Mouse (Mus musculus): ENCODE measurements around the gene Adamtsl4. TPM values are rescaled to one million over a fixed set of nuclear protein-coding genes. Genes with fewer than 3 reads are reported as not detected.

The Adamtsl4 gene
- polyA plus RNA-seq, 1 experiment from 2014 or later = 0.48 TPM

- H3K9me3 ChIP-seq (ENCODE audit: control insufficient read depth, low read length) = no peaks in the 10 kb centered on the region
- no peak overlapping the region for H3K4me3 ChIP-seq (replicated peaks; ENCODE audit: low read length)
- H3K27ac ChIP-seq (ENCODE audit: low read length) = no peak overlapping the region
- no peak overlapping the region for H3K9ac ChIP-seq (replicated peaks; ENCODE audit: low read depth, low read length)
- H3K4me1 ChIP-seq (replicated peaks; ENCODE audit: control insufficient read depth, insufficient read depth, low read length) = peaks cover 8% of the 10 kb centered on the region
- H3K4me2 ChIP-seq (ENCODE audit: low read length) = no peak overlapping the region
- 94% methylated on average over 3 of the region's 3 CpGs for WGBS
- no peaks in the 10 kb centered on the region for H3K36me3 ChIP-seq (ENCODE audit: control insufficient read depth, insufficient read depth)
- no peak for ATAC-seq
- no peaks in the 10 kb centered on the region for H3K27me3 ChIP-seq (replicated peaks; ENCODE audit: control insufficient read depth, insufficient read depth, low read length)
Observed at GRCm38 (mm10) chr3:95703276-95703675, 15.6 kb upstream of the Adamtsl4 start.

GRCm38 (mm10) chr3:95701877-95702540 lies 14.3 kb upstream of the Adamtsl4 start:
- Histone ChIP-seq H3K9ac (replicated peaks; ENCODE audit: low read depth, low read length) (peak overlapping the region; percentile 45), H3K9me3 (ENCODE audit: control insufficient read depth, low read length) (no peaks in the 10 kb centered on the region)
- 4% methylated on average over 24 of the region's 24 CpGs for WGBS

DNA sequence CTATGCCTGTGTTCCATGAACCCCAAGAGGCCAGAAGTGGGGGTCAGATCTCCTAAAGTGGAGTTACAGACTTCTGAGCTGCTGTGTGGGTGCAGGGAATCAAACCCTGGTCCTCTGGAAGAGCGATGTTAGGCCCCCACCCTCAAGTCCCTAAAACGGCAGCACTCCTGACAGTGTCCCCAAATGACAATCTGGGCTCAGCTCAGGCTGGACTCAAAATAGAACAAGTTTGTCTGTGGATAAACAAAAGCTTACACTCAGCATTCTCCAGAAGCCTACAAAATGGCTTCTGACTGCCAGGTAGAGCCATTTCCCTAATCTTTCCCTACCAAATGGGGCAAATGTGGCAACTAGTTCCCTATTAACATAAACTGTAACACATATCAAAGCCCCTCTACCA lies 13.4 kb upstream of the Adamtsl4 start:
- H3K9ac ChIP-seq (replicated peaks; ENCODE audit: low read depth, low read length) = no peak overlapping the region
- H3K4me2 ChIP-seq (ENCODE audit: low read length) = no peak overlapping the region
- no peak for ATAC-seq
- no peak overlapping the region for H3K27ac ChIP-seq (ENCODE audit: low read length)
- WGBS = 84% methylated on average over 2 of the region's 2 CpGs
- no peak overlapping the region for H3K4me3 ChIP-seq (replicated peaks; ENCODE audit: low read length)
- H3K27me3 ChIP-seq (replicated peaks; ENCODE audit: control insufficient read depth, insufficient read depth, low read length) = no peaks in the 10 kb centered on the region
- no peaks in the 10 kb centered on the region for H3K36me3 ChIP-seq (ENCODE audit: control insufficient read depth, insufficient read depth)
- H3K4me1 ChIP-seq (replicated peaks; ENCODE audit: control insufficient read depth, insufficient read depth, low read length) = peaks cover 8% of the 10 kb centered on the region
- H3K9me3 ChIP-seq (ENCODE audit: control insufficient read depth, low read length) = no peaks in the 10 kb centered on the region

More at GRCm38 (mm10) chr3:95701877-95702540, 14.3 kb upstream of the Adamtsl4 start:
- Histone ChIP-seq H3K4me2 (ENCODE audit: low read length) (peak overlapping the region; percentile 53), H3K27me3 (replicated peaks; ENCODE audit: control insufficient read depth, insufficient read depth, low read length) (no peaks in the 10 kb centered on the region), H3K4me1 (replicated peaks; ENCODE audit: control insufficient read depth, insufficient read depth, low read length) (peaks cover 8% of the 10 kb centered on the region), H3K36me3 (ENCODE audit: control insufficient read depth, insufficient read depth) (no peaks in the 10 kb centered on the region), H3K4me3 (replicated peaks; ENCODE audit: low read length) (peak overlapping the region; percentile 26), H3K27ac (ENCODE audit: low read length) (no peak overlapping the region)
- peak; percentile 86 for ATAC-seq

DNA sequence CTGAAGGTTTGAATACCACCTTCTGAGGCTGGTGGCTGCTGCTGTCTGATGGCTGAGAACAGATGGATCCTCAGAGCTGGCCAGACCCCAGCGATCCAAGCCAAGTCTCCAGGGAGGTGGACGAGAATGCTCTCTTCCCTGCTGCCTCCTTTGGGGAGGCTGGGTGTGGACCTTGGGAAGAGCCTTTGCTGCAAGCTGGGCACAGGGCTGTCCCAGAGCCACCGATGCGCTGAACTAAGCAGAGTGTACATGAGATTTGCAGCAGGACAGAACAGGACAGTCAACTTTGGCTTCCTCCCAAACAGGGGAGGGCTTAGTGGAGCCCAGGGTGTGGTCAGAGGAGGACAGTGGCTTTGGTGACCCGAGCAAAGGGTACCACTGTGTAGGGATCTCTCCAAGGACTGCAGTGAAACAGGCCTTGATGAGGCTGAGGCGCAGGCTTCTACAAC lies 12.5 kb upstream of the Adamtsl4 start:
- ATAC-seq = no peak
- Histone ChIP-seq H3K4me2 (ENCODE audit: low read length) (no peak overlapping the region), H3K4me3 (replicated peaks; ENCODE audit: low read length) (no peak overlapping the region), H3K4me1 (replicated peaks; ENCODE audit: control insufficient read depth, insufficient read depth, low read length) (peaks cover 8% of the 10 kb centered on the region), H3K36me3 (ENCODE audit: control insufficient read depth, insufficient read depth) (no peaks in the 10 kb centered on the region), H3K27ac (ENCODE audit: low read length) (no peak overlapping the region), H3K9me3 (ENCODE audit: control insufficient read depth, low read length) (no peaks in the 10 kb centered on the region), H3K9ac (replicated peaks; ENCODE audit: low read depth, low read length) (no peak overlapping the region), H3K27me3 (replicated peaks; ENCODE audit: control insufficient read depth, insufficient read depth, low read length) (no peaks in the 10 kb centered on the region)
- WGBS = 70% methylated on average over 6 of the region's 6 CpGs

DNA sequence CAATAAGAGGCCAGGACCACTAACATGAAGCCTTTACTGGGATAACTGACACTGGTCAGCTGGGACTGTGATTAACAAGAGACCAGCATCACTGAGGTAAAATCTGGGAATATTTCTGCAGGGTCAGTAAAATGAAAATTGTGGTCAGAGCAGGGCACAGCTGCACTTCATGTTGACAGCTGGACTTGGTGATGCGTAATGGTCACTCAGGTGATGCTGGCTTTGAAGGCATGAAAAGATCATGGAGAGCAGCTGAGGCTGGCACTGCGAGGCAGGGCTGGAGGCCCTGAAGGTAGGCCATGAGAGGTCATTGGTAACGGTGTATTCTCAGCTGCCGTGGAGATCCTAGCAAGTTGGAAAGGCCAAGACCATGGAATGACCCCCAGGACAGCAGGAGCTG lies 10.6 kb upstream of the Adamtsl4 start:
- no peak for ATAC-seq
- Histone ChIP-seq H3K27me3 (replicated peaks; ENCODE audit: control insufficient read depth, insufficient read depth, low read length) (no peaks in the 10 kb centered on the region), H3K4me3 (replicated peaks; ENCODE audit: low read length) (no peak overlapping the region), H3K4me2 (ENCODE audit: low read length) (no peak overlapping the region), H3K4me1 (replicated peaks; ENCODE audit: control insufficient read depth, insufficient read depth, low read length) (peaks cover 8% of the 10 kb centered on the region), H3K36me3 (ENCODE audit: control insufficient read depth, insufficient read depth) (no peaks in the 10 kb centered on the region), H3K9me3 (ENCODE audit: control insufficient read depth, low read length) (no peaks in the 10 kb centered on the region), H3K9ac (replicated peaks; ENCODE audit: low read depth, low read length) (no peak overlapping the region), H3K27ac (ENCODE audit: low read length) (no peak overlapping the region)
- WGBS = 94% methylated on average over 4 of the region's 4 CpGs

DNA sequence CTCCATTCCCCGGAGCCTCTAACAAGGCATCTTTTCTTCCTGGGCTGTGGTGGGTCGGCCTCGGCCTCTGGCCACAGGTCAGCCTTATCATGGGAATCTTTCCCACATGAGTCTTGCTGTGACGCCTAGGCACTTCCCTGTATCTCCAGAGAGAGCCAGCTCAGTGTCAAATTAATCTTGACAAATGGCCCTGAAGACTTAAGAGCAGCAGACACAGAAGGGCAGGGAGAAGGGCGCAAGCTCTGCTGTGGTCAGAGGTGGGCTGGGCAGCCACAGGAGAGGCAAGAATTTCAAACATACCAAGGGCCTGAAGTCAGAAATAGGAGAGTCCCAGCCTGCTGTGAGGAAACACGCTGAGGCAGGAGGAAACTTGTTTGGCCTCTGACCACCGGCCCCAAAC lies 8.6 kb upstream of the Adamtsl4 start:
- Histone ChIP-seq H3K9me3 (ENCODE audit: control insufficient read depth, low read length) (no peaks in the 10 kb centered on the region), H3K27me3 (replicated peaks; ENCODE audit: control insufficient read depth, insufficient read depth, low read length) (no peaks in the 10 kb centered on the region), H3K4me1 (replicated peaks; ENCODE audit: control insufficient read depth, insufficient read depth, low read length) (no peaks in the 10 kb centered on the region), H3K9ac (replicated peaks; ENCODE audit: low read depth, low read length) (no peak overlapping the region), H3K4me3 (replicated peaks; ENCODE audit: low read length) (no peak overlapping the region), H3K36me3 (ENCODE audit: control insufficient read depth, insufficient read depth) (no peaks in the 10 kb centered on the region), H3K27ac (ENCODE audit: low read length) (no peak overlapping the region), H3K4me2 (ENCODE audit: low read length) (no peak overlapping the region)
- 57% methylated on average over 7 of the region's 7 CpGs for WGBS
- no peak for ATAC-seq

DNA sequence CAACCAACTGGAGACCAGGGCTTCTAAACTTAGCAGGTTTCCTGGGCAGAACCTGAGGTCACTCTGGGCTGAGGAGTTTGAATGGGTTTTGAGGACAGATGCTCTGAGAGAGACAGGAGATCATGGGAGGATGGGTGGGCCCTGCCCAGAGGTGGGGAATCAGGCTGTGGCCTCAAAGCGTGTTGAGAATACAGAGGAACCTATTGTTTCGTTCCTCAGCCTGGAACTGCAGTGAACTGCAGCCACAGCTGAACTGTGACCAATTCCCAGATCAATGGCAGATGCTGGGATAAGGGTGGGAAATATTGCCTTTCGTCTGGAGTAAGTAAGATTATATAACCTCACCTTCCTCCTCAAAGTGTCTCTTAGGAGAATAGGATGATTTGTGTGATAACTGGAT lies 8.1 kb upstream of the Adamtsl4 start:
- Histone ChIP-seq H3K4me3 (replicated peaks; ENCODE audit: low read length) (no peak overlapping the region), H3K27me3 (replicated peaks; ENCODE audit: control insufficient read depth, insufficient read depth, low read length) (no peaks in the 10 kb centered on the region), H3K9me3 (ENCODE audit: control insufficient read depth, low read length) (no peaks in the 10 kb centered on the region), H3K9ac (replicated peaks; ENCODE audit: low read depth, low read length) (no peak overlapping the region), H3K36me3 (ENCODE audit: control insufficient read depth, insufficient read depth) (no peaks in the 10 kb centered on the region), H3K27ac (ENCODE audit: low read length) (no peak overlapping the region), H3K4me2 (ENCODE audit: low read length) (no peak overlapping the region), H3K4me1 (replicated peaks; ENCODE audit: control insufficient read depth, insufficient read depth, low read length) (no peaks in the 10 kb centered on the region)
- 81% methylated on average over 3 of the region's 3 CpGs for WGBS
- ATAC-seq = no peak

DNA sequence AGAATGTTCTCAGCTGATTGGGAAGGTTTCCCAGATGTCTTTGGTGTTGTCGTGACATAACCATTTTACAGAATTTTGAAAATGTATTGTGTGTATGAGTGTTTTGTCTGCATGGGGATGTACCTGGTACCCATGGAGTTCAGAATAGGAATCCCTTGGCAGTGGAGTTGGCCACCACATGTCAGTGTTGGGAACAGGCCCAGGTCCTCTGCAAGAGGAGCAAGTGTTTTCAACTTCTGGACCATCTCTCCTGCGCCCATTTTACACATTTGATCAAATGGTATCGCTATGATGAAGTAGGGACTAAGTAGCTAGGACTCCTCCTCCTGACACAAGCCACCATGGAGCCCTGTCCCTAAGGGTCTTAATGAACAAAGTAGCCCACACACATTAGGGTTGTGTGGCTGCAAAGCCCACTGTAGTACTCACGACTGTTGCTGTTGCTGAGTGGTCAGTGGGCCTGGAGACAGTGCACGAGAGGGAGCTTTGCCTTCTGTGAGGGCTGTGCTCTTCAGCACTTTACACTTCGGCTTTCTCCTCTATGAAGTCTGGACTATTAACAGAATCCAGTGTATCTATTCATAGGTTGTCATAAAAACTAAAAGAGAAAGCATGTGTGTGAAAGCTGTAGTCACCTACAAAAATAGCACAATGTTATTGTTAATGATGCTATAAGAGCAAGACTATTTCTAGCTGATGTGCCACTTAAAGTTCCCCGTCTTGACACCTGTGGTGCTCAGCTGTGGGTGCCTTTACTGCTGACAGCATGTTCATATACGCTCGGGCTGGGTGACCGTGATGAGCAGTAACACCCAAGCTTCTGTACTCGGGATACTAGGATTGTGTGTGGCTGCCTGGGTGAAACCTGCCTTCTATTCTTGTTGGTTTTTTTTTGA lies 7.3 kb upstream of the Adamtsl4 start:
- ATAC-seq = no peak
- H3K4me3 ChIP-seq (replicated peaks; ENCODE audit: low read length) = no peak overlapping the region
- no peak overlapping the region for H3K27ac ChIP-seq (ENCODE audit: low read length)
- WGBS = 90% methylated on average over 11 of the region's 11 CpGs
- no peaks in the 10 kb centered on the region for H3K4me1 ChIP-seq (replicated peaks; ENCODE audit: control insufficient read depth, insufficient read depth, low read length)
- H3K27me3 ChIP-seq (replicated peaks; ENCODE audit: control insufficient read depth, insufficient read depth, low read length) = no peaks in the 10 kb centered on the region
- no peaks in the 10 kb centered on the region for H3K9me3 ChIP-seq (ENCODE audit: control insufficient read depth, low read length)
- H3K36me3 ChIP-seq (ENCODE audit: control insufficient read depth, insufficient read depth) = no peaks in the 10 kb centered on the region
- H3K9ac ChIP-seq (replicated peaks; ENCODE audit: low read depth, low read length) = no peak overlapping the region
- H3K4me2 ChIP-seq (ENCODE audit: low read length) = no peak overlapping the region
